ENCODE assay signal across 17 mouse cellular contexts in genomic region chr2:65552727-65553126, GRCm38 (mm10). TPM values are rescaled to one million over a fixed set of nuclear protein-coding genes. Genes with fewer than 3 reads are reported as not detected.
DNase-seq lines count a peak whose midpoint lies in the region; ATAC-seq and TF ChIP-seq lines count a peak whose summit lies in the region.
"Had no signal": no experiment of that assay in that cellular context is flagged by ENCODE, and none has a peak within 500 bp of the region (broad histone marks: within the 10 kb centered on the region; RNA-seq: fewer than 3 reads in every experiment).

No protein-coding gene starts in this region.

- TF ChIP-seq POLR2A in thymus, adult 2 months (IDR thresholded peaks at IDR 0.05; ENCODE audit: control insufficient read depth, extremely low read depth, insufficient read depth, low read length, poor library complexity): no peak

- peak overlapping the region; percentile 25; the same call in 1 of the 2 replicates for H3K4me2 ChIP-seq in hindbrain, embryonic 12.5 days (replicated peaks)
- H3K4me2 ChIP-seq in midbrain, postnatal 0 days (ENCODE audit: low read depth, low read length, poor library complexity, severe bottlenecking): no peak overlapping the region
- H3K4me2 ChIP-seq in heart, embryonic 11.5 days: no peak overlapping the region
- H3K4me2 ChIP-seq: limb, embryonic 13.5 days had no signal

- intact Hi-C loops in gastrocnemius, adult 2 months (cut with DNase I): loop anchor here (5.0 kb wide), 1 partner anchor 65 kb away; no protein-coding TSS in a partner anchor

- DNase-seq in gastrocnemius, adult 2 months: no peak
- DNase-seq in gastrocnemius, postnatal 4 days (ENCODE audit: low spot score in 2 of 2): no peak
- peak; percentile 36 for DNase-seq in R1 (ENCODE audit: low read depth, low spot score)
- no peak for DNase-seq in midbrain, postnatal 0 days (ENCODE audit: low spot score)
- no peak for DNase-seq in cerebellum, adult 11 months
- no peak for DNase-seq in thymus, adult 2 months
- DNase-seq: heart, adult 11 months; kidney, postnatal 25 days; lung, adult 18-20 months; lung, postnatal 4 days; spleen, adult 18-20 months had no signal

- H3K27ac ChIP-seq in gastrocnemius, adult 2 months: peak overlapping the region; percentile 73
- peak overlapping the region; percentile 83 for H3K27ac ChIP-seq in hindbrain, embryonic 12.5 days
- peak overlapping the region; percentile 14; the same call in 1 of the 2 replicates for H3K27ac ChIP-seq in midbrain, postnatal 0 days (ENCODE audit: low read depth, low read length)
- H3K27ac ChIP-seq in thymus, adult 2 months (ENCODE audit: control insufficient read depth, insufficient read depth, low read length): no peak overlapping the region
- no peak overlapping the region for H3K27ac ChIP-seq in heart, embryonic 11.5 days (ENCODE audit: low read depth, low read length)
- H3K27ac ChIP-seq: limb, embryonic 13.5 days had no signal

- no peaks in the 10 kb centered on the region for H3K36me3 ChIP-seq in hindbrain, embryonic 12.5 days
- H3K36me3 ChIP-seq in midbrain, postnatal 0 days (ENCODE audit: insufficient read depth, low read length): no peaks in the 10 kb centered on the region
- no peaks in the 10 kb centered on the region for H3K36me3 ChIP-seq in thymus, adult 2 months (ENCODE audit: control insufficient read depth, insufficient read depth, low read length)
- H3K36me3 ChIP-seq in heart, embryonic 11.5 days (ENCODE audit: control insufficient read depth, insufficient read depth, low read length): no peaks in the 10 kb centered on the region
- H3K36me3 ChIP-seq: limb, embryonic 13.5 days had no signal

- H3K4me3 ChIP-seq in gastrocnemius, adult 2 months: peak overlapping the region; percentile 41
- no peak overlapping the region for H3K4me3 ChIP-seq in hindbrain, embryonic 12.5 days
- H3K4me3 ChIP-seq in midbrain, postnatal 0 days (ENCODE audit: low read depth, low read length): no peak overlapping the region
- H3K4me3 ChIP-seq in thymus, adult 2 months (ENCODE audit: control insufficient read depth, insufficient read depth, low read length): no peak overlapping the region
- no peak overlapping the region for H3K4me3 ChIP-seq in heart, embryonic 11.5 days (ENCODE audit: low read depth, low read length)
- H3K4me3 ChIP-seq: limb, embryonic 13.5 days; myocyte had no signal

- no peaks in the 10 kb centered on the region for H3K27me3 ChIP-seq in hindbrain, embryonic 12.5 days
- H3K27me3 ChIP-seq in midbrain, postnatal 0 days (ENCODE audit: insufficient read depth, low read length): no peaks in the 10 kb centered on the region
- no peaks in the 10 kb centered on the region for H3K27me3 ChIP-seq in thymus, adult 2 months (ENCODE audit: control insufficient read depth, insufficient read depth, low read length)
- H3K27me3 ChIP-seq in heart, embryonic 11.5 days (ENCODE audit: control insufficient read depth, insufficient read depth, low read length): no peaks in the 10 kb centered on the region
- H3K27me3 ChIP-seq: limb, embryonic 13.5 days had no signal

- no peaks in the 10 kb centered on the region for H3K9me3 ChIP-seq in hindbrain, embryonic 12.5 days (replicated peaks)
- no peaks in the 10 kb centered on the region for H3K9me3 ChIP-seq in midbrain, postnatal 0 days (ENCODE audit: low read length)
- H3K9me3 ChIP-seq in heart, embryonic 11.5 days (replicated peaks; ENCODE audit: control insufficient read depth, low read length): no peaks in the 10 kb centered on the region
- H3K9me3 ChIP-seq: limb, embryonic 13.5 days had no signal

- TF ChIP-seq CTCF in gastrocnemius, adult 2 months (IDR thresholded peaks at IDR 0.05): no peak
- TF ChIP-seq CTCF in midbrain, postnatal 0 days (IDR thresholded peaks at IDR 0.05): no peak
- TF ChIP-seq CTCF in thymus, adult 2 months (IDR thresholded peaks at IDR 0.05; ENCODE audit: borderline replicate concordance, control insufficient read depth, extremely low read depth, insufficient read depth, low read length, poor library complexity): no peak

- WGBS in hindbrain, embryonic 12.5 days: 34% methylated on average over 3 of the region's 3 CpGs
- 13% methylated on average over 3 of the region's 3 CpGs for WGBS in midbrain, postnatal 0 days
- 86% methylated on average over 3 of the region's 3 CpGs for WGBS in thymus, adult 2 months
- 50% methylated on average over 3 of the region's 3 CpGs for WGBS in heart, embryonic 11.5 days (ENCODE audit: insufficient replicate concordance)

- no peak overlapping the region for H3K9ac ChIP-seq in hindbrain, embryonic 12.5 days
- no peak overlapping the region for H3K9ac ChIP-seq in midbrain, postnatal 0 days (replicated peaks; ENCODE audit: low read length, poor library complexity, severe bottlenecking)
- H3K9ac ChIP-seq in heart, embryonic 11.5 days (ENCODE audit: low read depth, low read length): no peak overlapping the region
- H3K9ac ChIP-seq: limb, embryonic 13.5 days had no signal

- peaks cover 22% of the 10 kb centered on the region for H3K4me1 ChIP-seq in hindbrain, embryonic 12.5 days
- no peaks in the 10 kb centered on the region for H3K4me1 ChIP-seq in midbrain, postnatal 0 days (ENCODE audit: insufficient read depth, low read length)
- H3K4me1 ChIP-seq in thymus, adult 2 months (replicated peaks; ENCODE audit: control insufficient read depth, insufficient read depth, low read length): peaks cover 7% of the 10 kb centered on the region; the same call in 1 of the 2 replicates
- no peaks in the 10 kb centered on the region for H3K4me1 ChIP-seq in heart, embryonic 11.5 days (ENCODE audit: control insufficient read depth, insufficient read depth, low read length)

- ATAC-seq in hindbrain, embryonic 12.5 days (ENCODE audit: low FRiP score): peak; percentile 48
- ATAC-seq in midbrain, postnatal 0 days (ENCODE audit: low FRiP score): peak; percentile 47; the same call in 1 of the 2 replicates
- ATAC-seq in heart, embryonic 11.5 days (replicated peaks; ENCODE audit: insufficient number of reproducible peaks, low FRiP score, low TSS enrichment): no peak
- ATAC-seq: intestine, postnatal 0 days had no signal

RNA-seq across cellular contexts. Expression of gene Scn3a, which starts 14.7 kb away (rescaled TPM):
- under 1 TPM; 0.18 to 0.25 TPM for total RNA-seq in gastrocnemius, adult 2 months (2021)
- 1 to 10 TPM; 2.4 to 4.6 TPM for total RNA-seq in gastrocnemius, postnatal 4 days (2021)
- polyA plus RNA-seq in hindbrain, embryonic 12.5 days (2016; fragmentation: Nextera tagmentation; extraction: Ambion mirVana): 47.6 and 49.4 TPM in 2 replicates
- 97.5 and 128 TPM in 2 replicates for total RNA-seq in midbrain, postnatal 0 days (2014; rRNA removed)
- 47.4 and 51.7 TPM in 2 replicates for polyA plus RNA-seq in midbrain, postnatal 0 days (2015; fragmentation: Nextera tagmentation; extraction: Ambion mirVana)
- 0.09 and 0.18 TPM in 2 replicates for polyA plus RNA-seq in thymus, adult 2 months (2012; rRNA removed)
- polyA plus RNA-seq in heart, embryonic 11.5 days (2014; fragmentation: Nextera tagmentation; extraction: Ambion mirVana): 0.20 and 0.23 TPM in 2 replicates
- total RNA-seq: common myeloid progenitor, adult 5-6 weeks had no signal

Comparison
In these comparisons a context has a peak if more than half of its experiments do, and no peak if none do; other contexts are left out.
1. H3K27ac ChIP-seq: peak in gastrocnemius, adult 2 months (single experiment), hindbrain, embryonic 12.5 days (single experiment) and midbrain, postnatal 0 days (single experiment); none in thymus, adult 2 months (single experiment) and heart, embryonic 11.5 days (single experiment).
2. RNA of gene Scn3a, which starts 14.7 kb away (polyA plus RNA-seq): 47.4 to 51.7 TPM in midbrain, postnatal 0 days and 47.6 to 49.4 TPM in hindbrain, embryonic 12.5 days; 0.20 to 0.23 TPM in heart, embryonic 11.5 days and 0.09 to 0.18 TPM in thymus, adult 2 months; every median in the first group is over 10 times any median in the second.